Mouse (Mus musculus): ENCODE results near the gene Npb. TPM values are rescaled to one million over a fixed set of nuclear protein-coding genes. Genes with fewer than 3 reads are reported as not detected.

The Npb gene
- not detected for polyA plus RNA-seq (2017; shearing (Covaris generic))

DNA sequence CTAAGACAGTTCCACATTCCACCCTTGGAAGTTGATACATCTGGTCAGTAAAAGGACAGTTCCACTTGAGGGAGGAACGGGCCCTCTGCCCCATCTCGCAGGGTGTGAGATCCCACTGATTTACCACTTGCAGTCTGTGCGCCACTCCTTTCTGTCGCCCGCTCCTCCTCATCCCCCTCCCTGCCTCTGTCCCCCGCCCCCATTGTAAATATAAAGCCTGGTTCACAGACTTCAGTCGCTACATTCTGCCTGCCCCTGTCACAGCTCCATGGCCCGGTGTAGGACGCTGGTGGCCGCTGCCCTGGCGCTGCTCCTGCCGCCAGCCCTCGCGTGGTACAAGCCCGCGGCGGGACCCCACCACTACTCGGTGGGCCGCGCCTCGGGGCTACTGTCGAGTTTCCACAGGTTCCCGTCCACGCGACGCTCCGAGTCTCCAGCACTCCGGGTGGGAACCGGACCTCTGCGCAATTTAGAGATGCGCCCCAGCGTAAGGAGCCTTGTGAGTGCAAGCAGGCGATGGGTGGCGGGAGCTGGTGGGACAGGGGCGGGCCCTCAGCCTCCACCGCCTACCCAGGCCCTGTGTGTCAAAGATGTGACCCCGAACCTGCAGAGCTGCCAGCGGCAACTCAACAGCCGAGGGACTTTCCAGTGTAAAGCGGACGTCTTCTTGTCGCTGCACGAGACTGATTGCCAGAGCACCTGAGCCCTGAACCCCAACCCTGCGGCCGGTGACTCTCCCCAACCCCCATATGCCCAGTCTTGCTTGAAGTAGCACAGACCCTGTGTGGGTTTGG is at the start of gene Npb:
Npb (plus strand) TSS at position 237 of the 794 bp plus-strand sequence.

DNA sequence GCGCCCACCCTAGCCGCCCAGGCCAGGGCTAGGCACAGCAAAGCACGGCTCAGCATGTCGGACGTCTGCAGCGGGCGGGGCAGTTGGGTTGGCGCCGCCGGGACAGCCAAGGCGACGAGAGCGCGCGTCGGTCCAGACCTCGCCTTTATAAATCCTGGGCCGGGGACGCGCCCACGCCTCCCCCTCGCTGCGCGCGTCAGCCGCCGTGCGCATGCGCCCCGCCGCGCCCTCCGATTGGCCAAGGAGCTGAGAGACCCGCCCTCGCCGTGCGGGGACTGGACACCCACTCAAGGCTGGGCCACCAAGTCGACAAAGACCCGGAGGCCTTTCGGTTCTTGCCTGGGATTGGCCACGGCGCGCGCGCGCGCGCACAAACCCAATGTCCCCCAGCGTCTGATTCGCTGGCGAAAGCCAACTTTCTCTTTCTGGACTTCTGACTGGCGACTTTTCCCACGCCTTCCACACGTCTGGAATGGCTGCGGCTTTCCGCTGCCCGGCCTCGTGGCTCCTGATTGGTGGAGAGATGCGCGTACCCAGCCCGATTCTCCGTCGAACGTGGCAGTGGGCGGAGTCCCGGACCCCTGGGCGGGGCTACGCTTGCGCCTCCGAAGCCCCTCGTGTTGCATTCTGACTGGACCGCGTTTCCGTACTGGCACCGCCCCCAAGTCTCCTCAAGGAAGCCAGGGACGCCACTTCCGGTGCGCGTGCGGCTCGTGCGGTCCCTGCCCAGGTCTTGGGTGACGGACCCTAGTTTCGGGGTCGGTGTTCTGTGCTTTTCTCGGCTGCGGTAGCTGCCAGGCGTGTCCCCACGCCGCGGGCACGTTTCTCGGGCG is 35.3 kb upstream of the Npb start, which contains the start of gene P4hb:
P4hb (minus strand) TSS at position 502 of the 833 bp plus-strand sequence.

DNA sequence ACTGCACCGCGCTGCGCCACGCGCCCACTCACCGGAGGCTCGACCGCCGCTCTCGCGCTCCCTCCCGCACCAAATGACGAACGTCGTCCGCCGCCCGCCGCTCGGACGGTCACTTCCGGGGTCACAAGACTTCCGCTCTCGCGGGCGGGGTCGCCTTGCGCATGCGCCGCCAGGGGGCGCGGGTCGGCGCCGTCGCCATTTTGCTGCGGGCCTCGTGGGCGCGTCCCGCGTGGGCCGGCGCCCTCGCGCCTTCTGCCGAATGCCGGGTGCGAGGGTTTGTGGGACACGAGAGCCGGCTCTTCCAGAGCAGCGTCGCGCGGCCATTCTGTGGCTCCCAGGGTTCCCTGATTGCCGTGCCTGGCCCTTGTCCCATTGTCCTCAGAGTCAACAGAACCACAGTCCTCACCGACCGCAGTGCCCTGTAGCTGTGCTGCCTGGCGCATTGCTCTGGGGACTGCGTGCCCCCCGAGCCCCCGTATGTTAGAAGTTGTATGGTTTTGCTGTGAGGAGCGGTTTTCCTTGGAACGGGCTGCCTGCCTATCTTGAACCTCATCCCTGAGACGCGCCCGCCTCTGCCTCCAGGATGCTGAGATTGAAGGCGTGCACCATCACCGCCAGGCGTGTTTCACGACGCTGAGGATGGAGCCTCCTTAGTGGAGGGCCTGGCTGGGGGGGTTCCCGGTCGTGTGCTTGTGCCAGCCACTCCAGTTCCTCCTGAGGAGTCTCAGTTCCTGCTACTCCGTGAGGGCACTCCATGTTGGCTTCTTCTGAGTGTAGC is 26.6 kb upstream of the Npb start, which contains the start of gene Arhgdia:
Arhgdia (minus strand) TSS at position 135 of the 778 bp plus-strand sequence.

DNA sequence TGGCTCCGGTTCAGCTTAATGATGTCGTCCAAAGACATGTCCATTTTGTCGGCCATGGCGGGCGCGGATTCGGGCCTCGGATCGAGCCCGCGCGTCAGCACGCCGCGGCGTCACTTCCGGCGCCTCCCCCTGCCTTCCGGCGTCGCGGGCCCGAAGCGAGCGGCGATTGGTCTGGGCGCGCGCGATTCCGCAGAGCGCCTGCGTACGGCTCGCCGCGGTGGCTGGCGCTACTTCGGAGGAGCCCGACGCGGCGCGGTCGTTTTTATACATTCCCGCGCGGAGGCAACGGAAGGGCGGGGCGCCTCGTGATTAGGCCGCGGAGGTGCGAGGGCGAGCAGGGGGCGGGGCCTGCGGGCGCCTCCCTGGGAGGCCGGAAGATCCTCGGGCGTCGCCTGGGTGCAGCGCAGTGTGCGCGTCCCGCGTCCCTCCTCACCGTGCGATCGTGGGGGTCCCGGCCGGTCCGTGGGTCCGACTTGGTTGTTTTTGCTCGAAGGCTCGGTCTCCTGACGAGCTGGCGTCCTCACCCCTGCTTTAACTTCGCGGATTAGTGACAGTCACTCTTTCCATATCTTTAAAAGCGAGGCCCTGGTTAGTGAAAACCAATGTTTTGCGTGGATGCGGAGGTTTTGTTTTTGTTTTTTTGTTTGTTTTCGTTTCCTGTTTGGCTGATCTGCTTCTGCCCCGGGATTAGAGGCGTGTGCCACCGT is 9.8 kb upstream of the Npb start, which contains the start of the genes Alyref and Anapc11:
Alyref (minus strand) TSS at position 83 of the 707 bp plus-strand sequence.
Anapc11 (plus strand) TSS at position 139 of the 707 bp plus-strand sequence.

DNA sequence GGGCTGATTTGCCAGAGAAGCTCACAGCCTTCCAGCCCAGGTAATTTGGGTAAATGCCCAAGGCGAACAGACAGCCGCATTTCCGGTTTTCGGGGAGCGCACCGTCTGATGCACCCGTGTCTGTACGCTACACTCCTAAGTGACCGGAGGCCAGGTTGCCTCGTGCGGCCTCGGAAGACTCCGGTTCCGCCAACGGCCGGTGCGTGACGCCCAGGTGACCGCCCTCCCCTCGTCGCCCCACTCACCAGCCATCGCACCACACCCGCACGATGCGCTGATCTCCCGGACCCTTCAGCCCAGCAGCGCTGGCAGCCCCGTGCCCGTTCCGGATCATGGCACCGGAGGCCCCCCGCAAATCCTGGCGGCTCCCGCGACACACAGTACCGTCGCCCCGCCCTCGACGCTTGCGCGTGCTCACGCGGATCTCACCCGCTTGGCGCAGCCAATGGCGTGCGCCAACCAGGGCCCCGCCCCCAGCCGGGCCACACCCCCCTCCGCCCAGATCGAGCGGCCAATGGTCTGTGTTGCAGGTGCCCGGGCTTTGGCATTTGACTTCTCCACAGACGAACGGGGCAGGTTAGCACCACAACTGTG is 9.3 kb downstream of the Npb start, which contains the start of gene Pcyt2:
Pcyt2 (minus strand) TSS at position 418 of the 594 bp plus-strand sequence.

DNA sequence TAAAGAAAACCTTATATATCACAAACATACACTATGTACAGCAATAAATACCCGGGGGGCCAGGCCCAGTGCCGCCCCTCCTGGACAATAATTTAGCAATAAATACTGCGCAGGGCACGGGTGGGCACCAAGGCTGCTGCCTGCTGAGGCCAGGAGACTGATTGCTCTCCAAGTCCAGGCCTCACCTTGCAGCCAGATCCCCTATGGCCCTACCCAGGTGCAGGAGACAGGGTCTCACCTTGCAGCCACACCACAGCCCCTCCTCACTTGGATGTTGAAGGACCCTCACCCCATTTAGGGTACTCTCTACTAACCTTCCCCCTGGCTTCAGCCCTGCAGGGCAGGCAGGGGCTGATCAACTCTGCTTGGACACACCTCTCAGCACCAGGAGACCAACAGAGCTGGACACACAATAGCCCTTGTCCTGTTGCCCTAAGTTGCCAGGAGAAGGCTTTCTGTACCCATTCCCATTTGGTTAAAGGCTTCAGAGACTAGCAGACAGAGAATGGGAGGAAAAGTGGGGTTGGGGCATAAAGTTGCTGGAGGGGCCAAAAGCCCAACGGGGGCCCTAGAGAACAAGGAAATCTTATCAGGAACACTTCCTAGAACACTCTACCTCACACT is 17.0 kb downstream of the Npb start, which contains the start of gene Sirt7:
Sirt7 (minus strand) TSS at position 89 of the 624 bp plus-strand sequence.

DNA sequence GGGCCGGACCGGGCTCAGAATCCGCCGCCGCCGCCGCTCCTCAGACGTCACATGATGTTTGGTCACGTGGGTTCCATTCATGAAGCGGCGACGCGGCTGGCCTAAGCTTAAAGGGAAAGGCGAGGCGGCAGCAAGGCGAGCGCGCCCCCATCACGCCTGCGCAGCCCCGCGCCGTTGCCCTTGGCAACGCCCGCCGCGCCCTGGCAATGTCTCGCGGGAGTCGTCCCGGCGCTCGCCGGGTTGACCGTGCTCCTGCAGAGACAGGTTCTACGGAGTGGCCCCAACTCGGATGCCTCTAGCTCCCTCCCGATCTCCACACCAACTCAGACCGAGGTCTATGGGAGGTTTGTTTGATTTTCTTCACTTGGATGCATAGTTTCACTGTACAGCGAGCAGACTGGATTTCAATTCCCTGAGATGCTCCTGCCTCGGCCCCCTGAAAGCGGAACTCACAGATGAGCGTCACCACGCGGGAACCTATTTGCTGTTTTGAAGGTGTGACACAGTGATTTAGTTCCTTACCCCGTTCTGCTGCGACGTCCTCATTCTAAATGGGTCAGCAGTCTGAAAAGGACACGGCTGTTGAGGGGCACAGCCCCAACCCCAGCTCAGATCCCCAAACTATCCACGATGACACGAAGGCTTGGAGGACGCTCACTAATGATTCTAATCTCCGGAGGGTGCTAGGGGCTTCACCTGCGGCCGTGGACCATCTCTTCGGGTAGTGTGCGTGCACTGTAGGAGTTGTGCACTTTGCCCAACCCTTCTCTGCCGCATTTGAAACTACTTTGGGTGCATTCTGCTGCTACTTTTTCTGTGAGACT is 25.5 kb downstream of the Npb start, which contains the start of gene Mafg:
Mafg (minus strand) TSS at position 81 of the 824 bp plus-strand sequence.

DNA sequence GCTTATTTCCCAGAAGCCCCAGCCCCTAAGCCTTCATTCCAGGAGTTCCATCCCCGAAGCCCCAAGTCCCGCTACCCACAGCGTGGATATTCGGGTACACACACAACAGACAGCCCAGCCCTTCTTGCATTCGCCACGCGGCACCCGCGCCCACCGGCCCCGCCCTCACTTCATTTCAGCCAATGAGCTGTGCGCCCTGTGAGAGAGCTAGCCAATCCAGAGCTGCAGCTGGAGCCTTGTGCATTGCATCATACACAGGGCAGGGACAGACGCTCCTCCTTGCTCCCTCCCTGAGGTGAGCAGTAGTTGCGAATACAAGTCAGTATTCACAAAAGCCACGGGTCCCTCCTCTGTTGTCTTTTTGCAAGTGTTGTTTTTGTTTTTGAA is 35.3 kb downstream of the Npb start, which contains the start of gene Pycr1:
Pycr1 (minus strand) TSS at position 169 of the 387 bp plus-strand sequence.

DNA sequence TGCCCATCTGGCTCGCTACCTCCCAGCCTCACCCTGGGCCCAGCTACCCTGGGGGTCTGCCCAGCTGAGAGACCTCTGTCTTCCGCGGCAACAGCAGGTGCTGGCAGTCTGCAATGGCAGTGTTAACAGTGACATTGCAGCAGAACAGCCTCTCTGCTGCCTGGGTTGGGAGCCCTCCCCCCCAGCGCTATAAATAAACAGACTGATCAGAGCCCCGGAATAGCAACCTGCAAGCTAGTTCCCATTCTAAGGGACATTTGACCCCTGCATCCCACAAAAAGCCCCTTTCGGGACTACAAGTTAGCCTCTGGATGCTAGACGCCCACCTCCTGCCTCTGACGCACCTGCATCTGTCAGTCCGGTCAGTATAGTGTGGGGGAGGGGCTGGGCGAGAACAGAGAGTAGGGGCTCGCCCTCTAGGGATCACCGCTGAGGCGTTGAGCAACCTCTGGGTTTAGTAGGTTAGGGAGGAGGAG is 39.8 kb downstream of the Npb start, which contains the start of gene Myadml2:
Myadml2 (minus strand) TSS at position 158 of the 476 bp plus-strand sequence.

Other genes with a start within 250 kb of the Npb start
- gene Fscn2, start 246.9 kb upstream of the Npb start, polyA plus RNA-seq (2017; shearing (Covaris generic)), result not detected
- 22.5 TPM for gene Faap100, start 229.7 kb upstream of the Npb start, polyA plus RNA-seq (2017; shearing (Covaris generic))
- 54.3 TPM for gene Nploc4, start 170.8 kb upstream of the Npb start, polyA plus RNA-seq (2017; shearing (Covaris generic))
- gene Tspan10, start 165.8 kb upstream of the Npb start, polyA plus RNA-seq (2017; shearing (Covaris generic)), result not detected
- gene Pde6g, start 155.0 kb upstream of the Npb start, polyA plus RNA-seq (2017; shearing (Covaris generic)), result not detected
- 2.0 TPM for gene Oxld1, start 150.4 kb upstream of the Npb start, polyA plus RNA-seq (2017; shearing (Covaris generic))
- gene Ccdc137, start 150.4 kb upstream of the Npb start, polyA plus RNA-seq (2017; shearing (Covaris generic)), result 19.8 TPM
- gene Arl16, start 140.9 kb upstream of the Npb start, polyA plus RNA-seq (2017; shearing (Covaris generic)), result 10.7 TPM
- gene Mrpl12, start 123.9 kb upstream of the Npb start, polyA plus RNA-seq (2017; shearing (Covaris generic)), result 29.0 TPM
- gene Slc25a10, start 116.6 kb upstream of the Npb start, polyA plus RNA-seq (2017; shearing (Covaris generic)), result 9.9 TPM
- not detected for gene Gcgr, start 77.8 kb upstream of the Npb start, polyA plus RNA-seq (2017; shearing (Covaris generic))
- gene Mcrip1, start 58.8 kb upstream of the Npb start, polyA plus RNA-seq (2017; shearing (Covaris generic)), result 63.3 TPM
- gene Ppp1r27, start 57.3 kb upstream of the Npb start, polyA plus RNA-seq (2017; shearing (Covaris generic)), result not detected
- gene P4hb, start 35.2 kb upstream of the Npb start, polyA plus RNA-seq (2017; shearing (Covaris generic)), result 187 TPM
- 737 TPM for gene Arhgdia, start 26.9 kb upstream of the Npb start, polyA plus RNA-seq (2017; shearing (Covaris generic))
- gene Alyref, start 10.1 kb upstream of the Npb start, polyA plus RNA-seq (2017; shearing (Covaris generic)), result 275 TPM
- gene Anapc11, start 10.1 kb upstream of the Npb start, polyA plus RNA-seq (2017; shearing (Covaris generic)), result 80.0 TPM
- 159 TPM for gene Pcyt2, start 9.5 kb downstream of the Npb start, polyA plus RNA-seq (2017; shearing (Covaris generic))
- gene Sirt7, start 16.8 kb downstream of the Npb start, polyA plus RNA-seq (2017; shearing (Covaris generic)), result 158 TPM
- 52.8 TPM for gene Mafg, start 25.1 kb downstream of the Npb start, polyA plus RNA-seq (2017; shearing (Covaris generic))
- 0.24 TPM for gene Pycr1, start 35.3 kb downstream of the Npb start, polyA plus RNA-seq (2017; shearing (Covaris generic))
- not detected for gene Myadml2, start 39.7 kb downstream of the Npb start, polyA plus RNA-seq (2017; shearing (Covaris generic))
- gene Notum, start 52.7 kb downstream of the Npb start, polyA plus RNA-seq (2017; shearing (Covaris generic)), result not detected
- 103 TPM for gene Aspscr1, start 64.5 kb downstream of the Npb start, polyA plus RNA-seq (2017; shearing (Covaris generic))
- 87.8 TPM for gene Cenpx, start 105.3 kb downstream of the Npb start, polyA plus RNA-seq (2017; shearing (Covaris generic))
- 52.6 TPM for gene Lrrc45, start 105.4 kb downstream of the Npb start, polyA plus RNA-seq (2017; shearing (Covaris generic))
- 0.70 TPM for gene Rac3, start 113.0 kb downstream of the Npb start, polyA plus RNA-seq (2017; shearing (Covaris generic))
- gene Dcxr, start 118.8 kb downstream of the Npb start, polyA plus RNA-seq (2017; shearing (Covaris generic)), result 11.1 TPM
- not detected for gene Cbr2, start 123.6 kb downstream of the Npb start, polyA plus RNA-seq (2017; shearing (Covaris generic))
- 15.1 TPM for gene Hmga1b, start 154.3 kb downstream of the Npb start, polyA plus RNA-seq (2017; shearing (Covaris generic))
- 23.6 TPM for gene Rfng, start 175.7 kb downstream of the Npb start, polyA plus RNA-seq (2017; shearing (Covaris generic))
- gene Gps1, start 175.8 kb downstream of the Npb start, polyA plus RNA-seq (2017; shearing (Covaris generic)), result 79.8 TPM
- gene Dus1l, start 187.9 kb downstream of the Npb start, polyA plus RNA-seq (2017; shearing (Covaris generic)), result 40.0 TPM
- 50.6 TPM for gene Fasn, start 216.1 kb downstream of the Npb start, polyA plus RNA-seq (2017; shearing (Covaris generic))